Mouse (Mus musculus) adrenal gland, adult (tissue): ENCODE data around the gene Tmem265.

Source experiments
- DNase-seq, 2 experiments: peaks; one replicate each; pipeline ENCODE4 v3.0.0; 2022 to 2023; ENCODE audit warnings: low spot score in 1 of 2; ENCODE audit not compliant: inconsistent age in 2 of 2

Gene Tmem265

GRCm38 (mm10) chr7:127588011-127588871 lies 27.1 kb downstream of the Tmem265 start, which contains the start of the genes Ccdc189 and Rnf40:
Gene Ccdc189, minus strand, starts transcription at chr7:127588595.
Gene Rnf40, plus strand, starts transcription at chr7:127588767.
- DNase-seq: peak; percentile 97 to 98

DNA sequence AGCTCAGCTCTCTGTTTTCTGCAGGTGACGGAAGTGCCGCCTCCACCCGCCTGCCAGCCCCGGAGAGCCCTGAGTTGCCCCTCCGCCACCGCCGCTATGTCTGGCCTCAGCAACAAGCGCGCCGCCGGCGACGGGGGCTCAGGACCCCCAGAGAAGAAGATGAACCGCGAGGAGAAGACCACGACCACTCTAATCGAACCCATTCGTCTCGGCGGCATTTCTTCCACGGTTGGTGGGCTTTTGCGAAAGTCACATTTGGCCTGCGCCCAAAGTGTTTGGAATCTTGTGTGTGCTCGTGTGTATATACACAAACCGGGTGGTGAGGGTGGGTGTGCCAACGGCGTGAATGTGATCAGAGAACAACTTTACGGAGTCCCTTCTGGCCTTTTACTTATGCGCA lies 27.7 kb downstream of the Tmem265 start:
- no peak for DNase-seq

GRCm38 (mm10) chr7:127589637-127590036 lies 28.4 kb downstream of the Tmem265 start:
- no peak for DNase-seq

DNA sequence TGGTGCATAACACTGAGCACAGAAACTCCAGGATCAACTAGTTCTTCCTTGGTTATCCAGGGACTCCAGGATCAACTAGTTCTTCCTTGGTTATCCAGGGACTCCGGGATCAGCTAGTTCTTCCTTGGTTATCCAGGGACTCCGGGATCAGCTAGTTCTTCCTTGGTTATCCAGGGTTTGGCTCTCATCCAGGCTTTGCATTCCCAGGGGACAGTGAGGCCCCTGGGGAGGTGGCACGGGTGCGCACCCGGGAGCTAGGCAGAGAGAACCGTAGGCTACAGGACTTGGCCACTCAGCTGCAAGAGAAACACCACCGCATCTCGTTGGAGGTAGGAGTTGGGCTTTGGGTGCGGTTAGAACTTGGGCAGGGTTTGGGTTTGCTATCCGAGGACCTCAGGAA lies 29.9 kb downstream of the Tmem265 start:
- DNase-seq: no peak

GRCm38 (mm10) chr7:127592575-127592974 lies 31.4 kb downstream of the Tmem265 start:
- DNase-seq: no peak

- no peak for DNase-seq
Observed at GRCm38 (mm10) chr7:127596747-127597146, 35.6 kb downstream of the Tmem265 start.

GRCm38 (mm10) chr7:127600612-127601011 lies 39.4 kb downstream of the Tmem265 start:
- peak in 1 of 2 experiments; percentile 72 for DNase-seq

DNA sequence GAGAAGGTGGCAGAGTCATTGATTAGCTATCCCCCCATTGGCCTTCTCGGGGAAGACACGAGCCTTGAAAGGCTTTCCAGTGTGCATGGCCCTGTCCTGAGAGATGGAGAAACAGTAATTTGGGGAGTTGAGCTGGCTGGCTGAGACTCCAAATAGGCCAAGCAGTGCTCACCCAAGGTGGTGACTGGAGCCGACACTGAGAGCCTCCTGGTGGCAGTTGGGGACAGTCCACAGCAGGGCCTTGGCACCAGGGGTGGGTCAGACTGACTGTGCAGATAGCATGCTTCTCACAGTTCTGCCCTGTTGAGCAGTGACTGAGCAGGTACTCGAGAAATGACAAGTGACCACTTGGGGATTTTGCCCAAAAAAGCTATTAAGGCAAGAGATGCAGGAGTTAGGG lies 40.5 kb downstream of the Tmem265 start:
- DNase-seq: no peak

- DNase-seq: peak; percentile 57 to 73
Observed at GRCm38 (mm10) chr7:127602903-127603302, 41.7 kb downstream of the Tmem265 start.

DNA sequence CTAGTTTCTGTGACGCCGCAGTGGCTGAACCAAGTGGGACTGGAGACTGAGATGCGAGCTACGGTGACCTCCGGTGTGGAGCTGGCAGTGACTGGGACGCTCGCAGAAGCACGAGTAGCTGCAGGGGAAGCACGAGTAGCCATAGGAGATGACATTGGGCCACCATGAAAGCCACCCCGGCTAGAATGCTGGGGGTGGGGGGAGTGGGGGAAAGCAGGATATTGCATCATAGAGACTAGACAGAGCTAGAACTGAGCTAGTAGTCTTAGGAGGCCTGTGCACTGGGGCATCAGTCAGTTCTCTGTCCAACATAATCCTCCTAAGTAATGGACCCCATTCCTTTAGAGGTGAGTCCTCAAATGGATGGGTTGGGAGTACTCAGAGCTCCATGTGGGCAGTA lies 43.1 kb downstream of the Tmem265 start:
- no peak for DNase-seq

- no peak for DNase-seq
Observed at GRCm38 (mm10) chr7:127607150-127607549, 46.0 kb downstream of the Tmem265 start.

DNA sequence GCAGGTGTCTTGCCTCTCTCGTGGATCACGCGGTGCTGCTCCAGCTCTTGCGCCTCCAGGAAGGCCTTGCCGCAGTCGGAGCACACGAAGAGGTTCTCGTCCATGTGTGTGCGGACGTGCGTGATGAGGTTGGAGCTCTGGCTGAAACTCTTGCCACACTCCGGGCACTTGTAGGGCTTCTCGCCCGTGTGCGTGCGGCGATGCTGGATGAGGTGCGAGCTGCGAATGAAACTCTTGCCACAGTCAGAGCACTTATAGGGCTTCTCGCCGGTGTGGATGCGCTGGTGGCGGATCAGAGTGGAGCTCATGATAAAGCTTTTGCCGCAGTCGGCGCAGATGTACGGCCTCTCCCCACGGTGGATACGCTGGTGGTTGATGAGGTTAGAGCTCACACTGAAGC lies 49.8 kb downstream of the Tmem265 start:
- DNase-seq: no peak

DNA sequence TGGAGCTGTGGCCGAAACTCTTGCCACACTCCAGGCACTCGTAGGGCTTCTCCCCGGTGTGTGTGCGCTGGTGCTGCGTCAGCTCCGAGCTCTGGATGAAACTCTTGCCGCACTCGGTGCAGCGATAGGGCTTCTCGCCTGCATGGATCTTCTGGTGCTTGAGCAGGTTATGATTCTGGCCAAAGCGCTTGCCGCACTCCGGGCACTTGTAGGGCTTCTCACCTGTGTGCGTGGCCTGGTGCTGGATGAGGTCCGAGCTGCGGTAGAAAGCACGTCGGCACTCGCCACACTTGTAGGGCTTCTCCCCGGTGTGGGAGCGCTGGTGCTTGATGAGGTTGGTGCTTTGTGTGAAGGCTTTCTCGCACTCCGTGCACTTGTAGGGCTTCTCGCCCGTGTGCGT lies 50.4 kb downstream of the Tmem265 start:
- no peak for DNase-seq

DNA sequence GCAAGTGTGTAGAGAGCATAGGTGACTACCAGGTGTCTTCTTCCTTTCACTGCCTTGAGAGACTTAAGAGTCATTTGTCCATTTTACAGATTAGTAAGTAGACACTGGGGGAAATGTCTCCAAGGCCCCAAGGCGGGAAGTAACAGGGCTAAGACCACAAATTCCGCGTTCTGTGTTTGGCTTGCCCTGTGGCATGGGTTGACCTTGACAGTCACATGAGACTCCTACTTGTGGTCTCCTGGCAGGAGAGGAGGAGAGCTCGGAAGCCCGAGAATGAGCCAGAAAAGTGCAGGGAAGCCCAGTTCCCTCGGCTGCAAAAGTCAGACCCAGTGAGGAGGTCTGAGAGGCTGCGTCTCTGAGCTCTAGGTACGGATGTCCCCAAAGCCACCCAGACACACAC lies 52.3 kb downstream of the Tmem265 start:
- peak; percentile 36 to 65 for DNase-seq

GRCm38 (mm10) chr7:127614091-127614490 lies 52.9 kb downstream of the Tmem265 start:
- DNase-seq: no peak

DNA sequence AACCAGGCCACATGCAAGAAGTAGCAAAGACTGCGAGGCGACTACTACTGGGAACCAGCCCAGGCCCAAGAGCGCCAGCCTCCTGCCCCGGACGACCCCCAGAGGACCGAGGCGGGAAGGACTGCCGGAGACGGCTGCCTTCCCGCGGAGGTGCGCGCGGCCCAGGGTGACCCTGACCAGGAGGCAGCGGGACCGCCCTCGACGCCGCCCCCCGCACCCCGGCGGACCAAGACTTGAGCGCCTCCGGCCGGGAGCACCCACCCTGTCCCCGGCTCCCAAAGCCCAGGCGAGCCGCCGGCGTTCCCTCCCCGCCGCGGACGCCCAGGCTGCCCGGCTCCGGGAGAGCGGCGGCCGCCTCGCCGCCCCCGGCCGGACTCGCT lies 53.3 kb downstream of the Tmem265 start:
- peak; percentile 78 to 89 for DNase-seq

DNA sequence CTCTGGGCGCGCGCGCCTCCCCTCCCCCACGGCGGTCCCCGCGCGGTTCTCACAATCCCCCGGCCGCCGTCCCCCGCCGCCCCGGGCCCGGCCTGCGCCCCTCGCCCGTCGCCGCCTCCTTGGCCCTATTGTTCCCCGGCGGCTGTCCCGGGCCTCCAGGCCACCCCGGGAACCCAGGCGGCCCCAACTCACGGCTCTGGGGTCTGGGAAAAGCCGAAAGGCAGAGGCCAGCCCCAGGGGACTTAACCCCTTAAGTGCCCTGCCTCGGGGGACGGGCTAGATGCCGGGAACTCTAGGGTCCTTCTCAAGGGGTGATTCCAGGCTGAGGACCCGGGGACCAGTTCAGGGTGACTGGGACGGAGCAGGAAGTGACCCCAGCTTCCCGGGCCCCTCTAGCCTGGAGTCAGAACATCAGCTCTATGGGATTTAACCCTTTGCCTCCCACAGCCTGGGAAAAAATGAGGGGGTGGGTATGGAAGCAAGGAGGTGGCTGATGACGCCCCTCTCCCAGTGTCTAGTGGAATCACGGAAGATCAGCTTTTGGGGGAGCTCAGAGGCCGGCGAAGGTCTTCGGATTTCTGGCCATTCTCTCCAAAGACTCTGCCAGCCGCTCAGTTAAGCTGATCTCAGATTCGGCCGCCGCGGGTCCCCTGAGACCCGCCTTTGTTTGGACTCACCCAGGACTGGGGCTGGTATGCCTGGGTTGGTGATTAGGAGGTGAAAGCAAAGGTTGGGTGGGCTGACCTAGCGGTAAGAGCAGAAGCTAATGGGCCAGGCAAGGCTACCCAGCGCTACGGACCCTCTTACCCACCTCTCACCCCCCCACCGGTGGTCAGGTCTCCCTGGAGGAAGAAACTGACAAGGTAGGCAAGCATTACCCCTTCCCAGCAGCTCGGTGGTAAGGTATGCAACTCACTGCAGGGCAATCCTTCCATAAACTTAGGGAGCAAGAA lies 54.0 kb downstream of the Tmem265 start, which contains the start of gene Zfp629:
Gene Zfp629 (minus strand): TSS at position 907 of the 953 bp plus-strand sequence.
- DNase-seq: peak; percentile 82 to 94

DNA sequence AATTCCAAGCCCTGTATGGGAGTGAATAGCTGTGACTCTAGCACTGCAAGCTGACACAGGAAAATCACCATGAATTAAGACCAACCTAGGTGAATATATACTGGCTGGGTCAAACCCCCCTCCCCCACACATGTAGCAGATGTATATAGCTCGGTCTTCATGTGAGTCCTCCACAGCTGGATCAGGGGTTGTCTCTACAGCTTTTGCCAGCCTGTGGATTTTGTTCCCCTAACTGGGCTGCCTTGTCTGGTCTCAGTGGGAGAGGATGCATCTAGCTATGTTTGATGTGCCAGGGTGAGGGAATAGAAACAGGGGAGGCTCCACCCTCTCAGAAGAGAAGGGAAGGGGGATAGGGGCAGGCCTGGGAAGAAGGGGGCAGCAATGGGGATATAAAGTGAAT lies 55.1 kb downstream of the Tmem265 start:
- peak in 1 of 2 experiments; percentile 31 for DNase-seq
